ENCODE assay signal across 15 mouse cellular contexts in genomic region chr12:93890109-93890508, GRCm38 (mm10).
"Had no signal": no experiment of that assay in that cellular context is flagged by ENCODE, and none has a peak within 500 bp of the region (broad histone marks: within the 10 kb centered on the region; RNA-seq: fewer than 3 reads in every experiment).

No protein-coding gene starts in this region.

- DNase-seq: kidney, adult 2 months; left cerebral cortex, postnatal 4 days; lung, adult 2 months; lung, postnatal 4 days; thymus, adult 18-20 months; thymus, postnatal 14 days had no signal

- H3K4me1 ChIP-seq: hindbrain, embryonic 15.5 days; limb, embryonic 13.5 days; megakaryocyte, embryonic 14.5 days; midbrain, embryonic 15.5 days; neural tube, embryonic 12.5 days had no signal

- H3K36me3 ChIP-seq: hindbrain, embryonic 15.5 days; limb, embryonic 13.5 days; midbrain, embryonic 15.5 days; neural tube, embryonic 12.5 days had no signal

- H3K27me3 ChIP-seq: hindbrain, embryonic 15.5 days; limb, embryonic 13.5 days; megakaryocyte, embryonic 14.5 days; midbrain, embryonic 15.5 days; neural tube, embryonic 12.5 days had no signal

- H3K9ac ChIP-seq: hindbrain, embryonic 15.5 days; limb, embryonic 13.5 days; liver, embryonic 14.5 days; midbrain, embryonic 15.5 days; neural tube, embryonic 12.5 days had no signal

- ATAC-seq: intestine, embryonic 16.5 days; midbrain, embryonic 15.5 days had no signal

- H3K4me2 ChIP-seq: hindbrain, embryonic 15.5 days; limb, embryonic 13.5 days; midbrain, embryonic 11.5 days; midbrain, embryonic 15.5 days; neural tube, embryonic 12.5 days had no signal

- H3K9me3 ChIP-seq: hindbrain, embryonic 15.5 days; limb, embryonic 13.5 days; megakaryocyte, embryonic 14.5 days; midbrain, embryonic 15.5 days; neural tube, embryonic 12.5 days had no signal

- H3K27ac ChIP-seq: hindbrain, embryonic 15.5 days; kidney, postnatal 0 days; limb, embryonic 13.5 days; liver, embryonic 14.5 days; midbrain, embryonic 15.5 days; neural tube, embryonic 12.5 days had no signal

- H3K4me3 ChIP-seq: hindbrain, embryonic 15.5 days; limb, embryonic 13.5 days; megakaryocyte, embryonic 14.5 days; midbrain, embryonic 15.5 days; neural tube, embryonic 12.5 days had no signal
